Mouse (Mus musculus) MEL (cell line): ENCODE results near the gene Wdr5. TPM values are rescaled to one million over a fixed set of nuclear protein-coding genes. Genes with fewer than 3 reads are reported as not detected.

Experiments
- DNase-seq: peaks from one replicate; pipeline ENCODE4 v3.0.0; 2011; ENCODE audit warnings: low read depth, low spot score
- H3K27ac ChIP-seq: 2 replicates; pipeline ENCODE4 v1.5.1; 2012; ENCODE audit warnings: low read depth, mild to moderate bottlenecking, control low read depth, low read length, moderate library complexity; ENCODE audit not compliant: control insufficient read depth
- H3K27me3 ChIP-seq, 2 experiments: fragments of 150-350 bp in 1 of 2; sonication (generic) in 1 of 2; 2 replicates each; pipeline ENCODE4 v1.6.1; 2012; ENCODE audit warnings: low read length in 2 of 2, mild to moderate bottlenecking in 2 of 2, improper control_type of control experiment in 1 of 2, moderate library complexity in 1 of 2; ENCODE audit not compliant: insufficient read depth in 2 of 2, control insufficient read depth in 1 of 2
- H3K36me3 ChIP-seq, 2 experiments: 2 replicates each; pipeline ENCODE4 v1.6.1; 2012 to 2014; ENCODE audit warnings: low read length in 2 of 2, improper control_type of control experiment in 1 of 2, inconsistent platforms in 1 of 2, mild to moderate bottlenecking in 1 of 2; ENCODE audit not compliant: insufficient read depth in 2 of 2, control insufficient read depth in 1 of 2
- H3K4me1 ChIP-seq, 2 experiments: fragments of 150-350 bp in 1 of 2; sonication (generic) in 1 of 2; 2 replicates each; pipeline ENCODE4 v1.6.1; 2012; ENCODE audit warnings: low read length in 2 of 2, improper control_type of control experiment in 1 of 2, mild to moderate bottlenecking in 1 of 2; ENCODE audit not compliant: insufficient read depth in 2 of 2, control insufficient read depth in 1 of 2
- H3K4me3 ChIP-seq, 2 experiments: fragments of 150-350 bp in 1 of 2; sonication (generic) in 1 of 2; 2 replicates each; pipeline ENCODE4 v1.5.1; 2012; ENCODE audit warnings: low read depth in 2 of 2, low read length in 2 of 2, mild to moderate bottlenecking in 2 of 2, moderate library complexity in 2 of 2, control low read depth in 1 of 2, improper control_type of control experiment in 1 of 2; ENCODE audit not compliant: control insufficient read depth in 1 of 2, insufficient read depth in 1 of 2
- H3K79me2 ChIP-seq: 2 replicates; pipeline ENCODE4 v1.6.1; 2012; ENCODE audit warnings: mild to moderate bottlenecking, low read length, moderate library complexity; ENCODE audit not compliant: control insufficient read depth, poor library complexity, insufficient read depth
- H3K9ac ChIP-seq: 2 replicates; pipeline ENCODE4 v1.6.1; 2012; ENCODE audit warnings: low read depth, mild to moderate bottlenecking, control low read depth, low read length, moderate library complexity; ENCODE audit not compliant: control insufficient read depth, poor library complexity, severe bottlenecking
- H3K9me3 ChIP-seq: fragments of 150-350 bp; sonication (generic); replicated peaks from 2 replicates; pipeline ENCODE4 v1.6.1; 2012; ENCODE audit warnings: mild to moderate bottlenecking, low read length, improper control_type of control experiment, moderate library complexity; ENCODE audit not compliant: insufficient read depth
- E2F4 ChIP-seq: IDR thresholded peaks from 2 replicates; pipeline ENCODE4 v1.6.1; 2011; ENCODE audit warnings: low read depth, low read length, improper control_type of control experiment, borderline replicate concordance
- EP300 ChIP-seq, 2 experiments: IDR thresholded peaks; 2 replicates each; pipeline ENCODE4 v1.6.1; 2011; ENCODE audit warnings: improper control_type of control experiment in 2 of 2, low read length in 2 of 2, low read depth in 1 of 2, mild to moderate bottlenecking in 1 of 2
- ETS1 ChIP-seq: IDR thresholded peaks from 2 replicates; pipeline ENCODE4 v1.6.1; 2012; ENCODE audit warnings: low read depth, mild to moderate bottlenecking, inconsistent platforms, low read length, improper control_type of control experiment, moderate library complexity
- GABPA ChIP-seq: IDR thresholded peaks from 2 replicates; pipeline ENCODE4 v1.6.1; 2012; ENCODE audit warnings: low read depth, mild to moderate bottlenecking, inconsistent platforms, low read length, improper control_type of control experiment, moderate library complexity
- JUND ChIP-seq: IDR thresholded peaks from 2 replicates; pipeline ENCODE4 v1.6.1; 2011; ENCODE audit warnings: low read depth, mild to moderate bottlenecking, improper control_type of control experiment, low read length
- MAX ChIP-seq: IDR thresholded peaks from 2 replicates; pipeline ENCODE4 v1.6.1; 2011; ENCODE audit warnings: low read length, improper control_type of control experiment
- MAZ ChIP-seq: IDR thresholded peaks from 2 replicates; pipeline ENCODE4 v1.6.1; 2012; ENCODE audit warnings: low read depth, mild to moderate bottlenecking, inconsistent platforms, low read length, improper control_type of control experiment
- NRF1 ChIP-seq: IDR thresholded peaks from 2 replicates; pipeline ENCODE4 v1.6.1; 2014; ENCODE audit warnings: low read depth, mild to moderate bottlenecking, inconsistent platforms, low read length, improper control_type of control experiment, moderate library complexity; ENCODE audit not compliant: poor library complexity, insufficient read depth, severe bottlenecking
- POLR2AphosphoS2 ChIP-seq: IDR thresholded peaks from 2 replicates; pipeline ENCODE4 v1.6.1; 2011; ENCODE audit warnings: low read length, improper control_type of control experiment
- POLR2AphosphoS5 ChIP-seq: IDR thresholded peaks from 2 replicates; pipeline ENCODE4 v1.6.1; 2012; ENCODE audit warnings: low read depth, borderline replicate concordance, mild to moderate bottlenecking, inconsistent platforms, low read length, moderate library complexity, mixed read lengths
- RCOR1 ChIP-seq: IDR thresholded peaks from 2 replicates; pipeline ENCODE4 v1.6.1; 2012; ENCODE audit warnings: low read depth, mild to moderate bottlenecking, inconsistent platforms, low read length, improper control_type of control experiment
- SIN3A ChIP-seq: IDR thresholded peaks from 2 replicates; pipeline ENCODE4 v1.6.1; 2012; ENCODE audit warnings: low read length, improper control_type of control experiment, inconsistent platforms
- TBP ChIP-seq: IDR thresholded peaks from 2 replicates; pipeline ENCODE4 v1.8.0; 2011; ENCODE audit warnings: low read depth, low read length, improper control_type of control experiment
- UBTF ChIP-seq: IDR thresholded peaks from 2 replicates; pipeline ENCODE4 v1.6.1; 2012; ENCODE audit warnings: low read depth, mild to moderate bottlenecking, inconsistent platforms, low read length, improper control_type of control experiment, moderate library complexity, borderline replicate concordance; ENCODE audit not compliant: insufficient read depth
- ZC3H11A ChIP-seq: IDR thresholded peaks from 2 replicates; pipeline ENCODE4 v1.6.1; 2012; ENCODE audit warnings: low read depth, mild to moderate bottlenecking, inconsistent platforms, low read length, improper control_type of control experiment
- ZKSCAN1 ChIP-seq: IDR thresholded peaks from 2 replicates; pipeline ENCODE4 v1.6.1; 2012; ENCODE audit warnings: low read depth, mild to moderate bottlenecking, inconsistent platforms, low read length, improper control_type of control experiment, moderate library complexity
- ZMIZ1 ChIP-seq: IDR thresholded peaks from 2 replicates; pipeline ENCODE4 v1.6.1; 2012; ENCODE audit warnings: low read depth, mild to moderate bottlenecking, inconsistent platforms, low read length, improper control_type of control experiment, moderate library complexity
- ZNF384 ChIP-seq: IDR thresholded peaks from 2 replicates; pipeline ENCODE4 v1.6.1; 2012; ENCODE audit warnings: low read depth, mild to moderate bottlenecking, inconsistent platforms, low read length, improper control_type of control experiment
- polyA plus RNA-seq, 2 experiments: library from polyadenylated mRNA; stranded (reverse) in 1 of 2; unstranded in 1 of 2; fragments of >175 nt in 1 of 2; fragments of >200 nt in 1 of 2; gene quantifications; 2 replicates each; pipeline versions ENCODE4 v1.2.1 to v1.2.4; 2012; ENCODE audit warnings: low replicate concordance in 2 of 2, low read depth in 1 of 2; ENCODE audit not compliant: insufficient read length in 2 of 2, insufficient read depth in 1 of 2, missing spikeins in 1 of 2
- total RNA-seq: library from RNA; depleted of rRNA; stranded (reverse); fragments of 300-350 nt; gene quantifications from 2 replicates; pipeline ENCODE4 v1.2.3, GENCODE M21; 2012

Wdr5 gene
- total and polyA plus RNA-seq, 3 experiments, result 78.3 to 96.9 TPM; not detected in 1

DNA sequence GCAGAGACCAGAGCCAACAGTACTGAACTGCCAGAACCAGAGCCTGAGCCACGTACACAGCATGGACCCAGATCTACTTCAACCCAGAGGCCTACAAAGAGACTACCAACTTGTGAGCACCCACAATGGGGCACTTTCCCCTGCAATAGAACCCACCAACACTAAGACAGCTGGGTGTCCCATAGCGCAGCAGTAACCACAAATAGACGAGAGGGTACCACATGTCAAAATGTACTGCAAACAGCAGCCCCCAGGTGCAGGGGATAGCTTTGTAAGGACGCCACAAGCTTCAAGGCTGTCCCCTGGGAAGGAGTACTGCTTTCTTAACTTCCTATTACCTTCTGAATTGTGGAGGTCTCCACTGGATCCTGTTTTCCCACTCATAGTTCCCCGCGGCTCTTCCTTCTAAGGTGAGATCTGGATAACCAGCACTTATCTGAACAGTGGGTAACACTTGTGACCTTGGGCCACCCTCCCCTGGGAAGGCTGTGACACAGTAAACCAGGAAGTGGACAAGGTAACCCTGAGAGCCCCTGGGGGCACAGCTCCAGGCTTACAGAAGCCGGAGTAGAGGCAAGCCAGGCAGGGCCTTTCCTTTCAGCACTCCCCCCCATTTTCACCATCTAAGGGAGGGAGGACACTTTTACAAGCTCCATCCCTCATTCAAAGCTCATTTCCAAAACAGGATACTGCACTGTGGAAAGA lies 41.7 kb upstream of the Wdr5 start:
- Histone ChIP-seq H3K36me3 (peaks cover 3 to 13% of the 10 kb centered on the region in 2 experiments; a peak in 3 of 4 replicates), H3K27ac (no peak overlapping the region), H3K9ac (peak overlapping the region; percentile 23; the same call in 1 of the 2 replicates), H3K27me3 (no peaks in the 10 kb centered on the region), H3K4me3 (no peak overlapping the region), H3K4me1 (peaks cover 15 to 28% of the 10 kb centered on the region in 2 experiments), H3K79me2 (peaks cover 60% of the 10 kb centered on the region), H3K9me3 (no peaks in the 10 kb centered on the region)
- no peak for DNase-seq
- no peak for TF ChIP-seq JUND
- TF ChIP-seq UBTF, result no peak
- TF ChIP-seq GABPA, result no peak
- TF ChIP-seq ZKSCAN1, result no peak
- TF ChIP-seq EP300 (IDR thresholded peaks at IDR 0.05; ENCODE audit: low read depth in 1 of 2, low read length in 2 of 2), result no peak
- TF ChIP-seq ZMIZ1, result no peak
- TF ChIP-seq MAX, result no peak
- no peak for TF ChIP-seq MAZ
- TF ChIP-seq ETS1, result no peak
- TF ChIP-seq SIN3A, result no peak
- no peak for TF ChIP-seq RCOR1
- no peak for TF ChIP-seq POLR2AphosphoS5
- no peak for TF ChIP-seq NRF1

- TF ChIP-seq ZC3H11A (no peak), UBTF (no peak), TBP (no peak), EP300 (IDR thresholded peaks at IDR 0.05; ENCODE audit: low read depth in 1 of 2, low read length in 2 of 2) (no peak), POLR2AphosphoS2 (no peak), E2F4 (no peak), ETS1 (no peak), ZNF384 (no peak), ZMIZ1 (no peak)
- peak overlapping the region; percentile 94 for H3K9ac ChIP-seq
- no peak overlapping the region for H3K27ac ChIP-seq
- DNase-seq, result no peak
- peaks cover 3 to 13% of the 10 kb centered on the region in 2 experiments; a peak in 3 of 4 replicates for H3K36me3 ChIP-seq
- H3K9me3 ChIP-seq, result no peaks in the 10 kb centered on the region
- peak overlapping the region; percentile 95 to 97 for H3K4me3 ChIP-seq
- peaks cover 17 to 28% of the 10 kb centered on the region in 2 experiments for H3K4me1 ChIP-seq
- peaks cover 56% of the 10 kb centered on the region for H3K79me2 ChIP-seq
- H3K27me3 ChIP-seq, result no peaks in the 10 kb centered on the region
These were observed 41.0 kb upstream of the Wdr5 start for GRCm38 (mm10) chr2:27473911-27474310.
